Mouse (Mus musculus) bone marrow macrophage, adult 2 months (primary cell): ENCODE data around the gene Ptpn22.

Source experiments
- CTCF ChIP-seq: IDR thresholded peaks from 2 replicates; pipeline ENCODE4 v1.5.1; 2012; ENCODE audit warnings: low read depth, mild to moderate bottlenecking, low read length, moderate library complexity
- POLR2A ChIP-seq: IDR thresholded peaks from 2 replicates; pipeline ENCODE4 v1.6.1; 2012; ENCODE audit warnings: mild to moderate bottlenecking, low read depth, low read length, borderline replicate concordance

DNA sequence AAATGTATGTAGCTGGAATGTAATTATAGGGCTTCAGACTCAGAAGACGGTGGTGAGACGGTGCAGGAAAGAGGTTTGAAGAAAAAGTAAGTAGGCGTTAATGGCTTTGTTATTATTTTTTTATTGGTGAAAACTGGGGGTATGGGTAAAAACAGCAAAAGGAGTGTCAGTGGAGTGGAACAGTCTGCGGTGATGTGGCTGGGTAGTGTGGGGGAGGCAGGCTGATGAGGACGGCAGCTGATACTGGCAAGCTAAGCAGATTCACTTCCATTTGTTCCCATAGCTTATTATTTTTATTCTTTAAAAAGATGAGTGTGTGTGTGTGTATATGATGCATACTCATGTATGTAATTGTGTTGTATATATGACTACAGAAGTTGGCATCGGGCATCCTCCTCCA lies 8.1 kb upstream of the Ptpn22 start:
- TF ChIP-seq CTCF (no peak), POLR2A (no peak)
